Mouse (Mus musculus) thymus, adult 2 months (tissue): ENCODE data around the gene Slc12a3.

Experiments used
- CTCF ChIP-seq: fragments of 200-500 bp; IDR thresholded peaks from 2 replicates; pipeline ENCODE4 v1.5.1; 2012; ENCODE audit warnings: mild to moderate bottlenecking, control low read depth, low read length, moderate library complexity, borderline replicate concordance; ENCODE audit not compliant: control insufficient read depth, poor library complexity, insufficient read depth; ENCODE audit errors: extremely low read depth
- POLR2A ChIP-seq: fragments of 200-500 bp; IDR thresholded peaks from 2 replicates; pipeline ENCODE4 v1.6.1; 2012; ENCODE audit warnings: mild to moderate bottlenecking, low read length, control low read depth, moderate library complexity; ENCODE audit not compliant: control insufficient read depth, poor library complexity, insufficient read depth; ENCODE audit errors: extremely low read depth

GRCm38 (mm10) chr8:94348425-94348824, 19.4 kb downstream of the Slc12a3 start:
- TF ChIP-seq POLR2A: no peak
- TF ChIP-seq CTCF: no peak
